Mouse (Mus musculus) embryonic fibroblast, embryonic 13.5 days (primary cell): ENCODE measurements around the gene Kcna2.

Source experiments
- CTCF ChIP-seq: IDR thresholded peaks from 2 replicates; pipeline ENCODE4 v1.5.1; 2011; ENCODE audit warnings: mild to moderate bottlenecking, control low read depth, low read length, moderate library complexity, borderline replicate concordance; ENCODE audit not compliant: insufficient read depth
- POLR2A ChIP-seq: IDR thresholded peaks from 2 replicates; pipeline ENCODE4 v1.6.1; 2011; ENCODE audit warnings: low read depth, mild to moderate bottlenecking, control low read depth, low read length, moderate library complexity

DNA sequence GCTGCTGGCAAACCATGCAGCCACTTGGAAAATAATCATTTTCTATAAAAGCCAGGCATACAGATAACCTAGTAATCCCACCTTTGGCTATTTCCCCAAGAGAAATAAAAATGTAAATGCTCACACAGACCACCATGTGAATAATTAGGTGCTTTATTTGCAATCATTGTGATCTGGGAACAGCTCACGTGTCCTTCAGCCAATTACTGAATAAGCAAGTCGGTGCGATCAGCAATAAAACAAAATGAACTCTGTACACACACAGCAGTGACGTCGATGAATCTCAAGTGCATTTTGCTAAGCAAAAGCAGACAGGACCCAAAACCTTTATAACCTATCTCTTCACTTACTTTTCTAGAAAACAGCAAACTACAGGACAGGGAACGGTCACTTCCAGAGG lies 31.7 kb downstream of the Kcna2 start:
- no peak for TF ChIP-seq CTCF
- TF ChIP-seq POLR2A: no peak
